Mouse (Mus musculus) intestine, embryonic 14.5 days (tissue): ENCODE data around the gene Ecel1. TPM values are rescaled to one million over a fixed set of nuclear protein-coding genes. Genes with fewer than 3 reads are reported as not detected.

Source experiments
- ATAC-seq: fragments of 200-750 bp; cut with Nextera tagmentation; replicated peaks from 2 replicates; pipeline ENCODE4 v1.8.0; 2017; ENCODE audit warnings: low read depth, moderate number of reproducible peaks, moderate TSS enrichment, moderate library complexity; ENCODE audit not compliant: low FRiP score, low TSS enrichment
- DNase-seq: peaks from one replicate; pipeline ENCODE4 v3.0.0-alpha.2; 2018; ENCODE audit warnings: low spot score
- H3K27ac ChIP-seq: fragments of 300-500 bp; sonication (generic); 2 replicates; pipeline ENCODE4 v1.5.1; 2014; ENCODE audit warnings: low read depth, mild to moderate bottlenecking, control low read depth
- H3K27me3 ChIP-seq: fragments of 300-500 bp; sonication (generic); replicated peaks from 2 replicates; pipeline ENCODE4 v1.6.1; 2014; ENCODE audit warnings: low read length, control low read depth; ENCODE audit not compliant: control insufficient read depth, insufficient read depth
- H3K36me3 ChIP-seq: fragments of 300-500 bp; sonication (generic); 2 replicates; pipeline ENCODE4 v1.6.1; 2014; ENCODE audit warnings: low read length, control low read depth; ENCODE audit not compliant: control insufficient read depth, insufficient read depth
- H3K4me1 ChIP-seq: fragments of 300-500 bp; sonication (generic); replicated peaks from 2 replicates; pipeline ENCODE4 v1.6.1; 2014; ENCODE audit warnings: low read length, control low read depth, mixed read lengths; ENCODE audit not compliant: control insufficient read depth, insufficient read depth
- H3K4me2 ChIP-seq: fragments of 300-500 bp; sonication (generic); 2 replicates; pipeline ENCODE4 v1.6.1; 2014; ENCODE audit warnings: low read length
- H3K4me3 ChIP-seq: fragments of 300-500 bp; sonication (generic); 2 replicates; pipeline ENCODE4 v1.5.1; 2014; ENCODE audit warnings: low read depth, low read length, control low read depth, mixed read lengths
- H3K9ac ChIP-seq: fragments of 300-500 bp; sonication (generic); 2 replicates; pipeline ENCODE4 v1.6.1; 2014; ENCODE audit warnings: mild to moderate bottlenecking, low read length
- H3K9me3 ChIP-seq: fragments of 300-500 bp; sonication (generic); 2 replicates; pipeline ENCODE4 v1.6.1; 2016; ENCODE audit warnings: low read length, control low read depth; ENCODE audit not compliant: control insufficient read depth
- WGBS: fragments of 180-500 bp; shearing (Covaris S2); extraction: QIAGEN DNeasy Blood & Tissue Kit; methylation state at CpG from one replicate; pipeline ENCODE4 v1.1.7; 2014; 5-methylcytosine and 5-hydroxymethylcytosine counted together
- polyA plus RNA-seq: library from polyadenylated mRNA; unstranded; fragments of >200 nt; fragmentation: Nextera tagmentation; extraction: Ambion mirVana; gene quantifications from 2 replicates; pipeline ENCODE4 v1.2.1, GENCODE M21; 2014

Ecel1 gene
- polyA plus RNA-seq, 1 experiment from 2014 or later: 1.5 TPM

- H3K36me3 ChIP-seq: no peaks in the 10 kb centered on the region
- no peak overlapping the region for H3K4me2 ChIP-seq
- no peak overlapping the region for H3K9ac ChIP-seq
- no peaks in the 10 kb centered on the region for H3K9me3 ChIP-seq
- H3K4me3 ChIP-seq: no peak overlapping the region
- H3K4me1 ChIP-seq: no peaks in the 10 kb centered on the region
- WGBS: 74% methylated on average over 3 of the region's 3 CpGs
- H3K27me3 ChIP-seq: peaks cover 53% of the 10 kb centered on the region
- H3K27ac ChIP-seq: no peak overlapping the region
- ATAC-seq: no peak
- DNase-seq: no peak
Measured at GRCm38 (mm10) chr1:87159396-87159795, 3.1 kb upstream of the Ecel1 start.

- H3K27me3 ChIP-seq: peaks cover 87% of the 10 kb centered on the region
- DNase-seq (peak; percentile 65), ATAC-seq (no peak; the same call in 1 of the 2 replicates)
- H3K9me3 ChIP-seq: no peaks in the 10 kb centered on the region
- peaks cover 7% of the 10 kb centered on the region; the same call in 1 of the 2 replicates for H3K4me1 ChIP-seq
- 1% methylated on average over 46 of the region's 56 CpGs for WGBS
- H3K4me2 ChIP-seq: peak overlapping the region; percentile 57
- H3K27ac ChIP-seq: no peak overlapping the region
- H3K4me3 ChIP-seq: peak overlapping the region; percentile 33
- H3K36me3 ChIP-seq: no peaks in the 10 kb centered on the region
- H3K9ac ChIP-seq: no peak overlapping the region
Measured at GRCm38 (mm10) chr1:87155531-87156198, 656 bp downstream of the Ecel1 start.

DNA sequence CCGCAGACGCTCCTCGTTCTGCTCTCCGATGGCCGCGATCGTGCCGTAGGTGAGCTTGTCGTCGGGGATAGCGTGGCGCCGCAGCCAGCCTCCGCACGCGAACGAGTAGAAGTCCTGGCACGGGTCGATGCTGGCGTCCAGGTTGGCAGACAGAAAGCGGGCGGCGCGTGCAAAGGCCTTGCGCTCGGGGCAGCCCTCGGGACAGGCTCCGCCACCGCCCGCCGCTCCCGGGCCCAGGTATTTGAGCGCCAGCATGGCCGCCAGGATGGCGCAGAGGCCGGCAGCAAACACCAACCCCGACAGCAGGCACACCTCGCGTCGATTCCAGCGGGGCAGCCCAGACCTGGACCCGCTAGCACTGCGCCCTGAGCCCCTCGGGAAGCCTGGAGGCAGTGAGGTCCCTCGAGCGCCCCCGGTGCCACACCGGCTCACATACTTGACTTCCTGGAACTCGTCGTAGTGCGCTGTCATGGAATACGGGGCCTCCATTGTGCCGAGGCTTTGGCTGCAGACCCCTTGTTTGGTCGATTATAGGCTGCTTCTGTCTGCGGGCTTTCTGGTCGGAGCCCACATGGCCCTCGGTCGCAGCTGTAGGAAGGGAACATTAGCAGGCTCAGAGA is 1.7 kb downstream of the Ecel1 start:
- WGBS: 2% methylated on average over 58 of the region's 58 CpGs
- H3K9ac ChIP-seq: no peak overlapping the region
- H3K4me3 ChIP-seq: peak overlapping the region; percentile 31
- H3K9me3 ChIP-seq: no peaks in the 10 kb centered on the region
- H3K27ac ChIP-seq: no peak overlapping the region
- ATAC-seq (no peak), DNase-seq (peak; percentile 70)
- H3K4me1 ChIP-seq: peaks cover 7% of the 10 kb centered on the region; the same call in 1 of the 2 replicates
- H3K27me3 ChIP-seq: peaks cover 93% of the 10 kb centered on the region
- no peaks in the 10 kb centered on the region for H3K36me3 ChIP-seq
- H3K4me2 ChIP-seq: peak overlapping the region; percentile 55

DNA sequence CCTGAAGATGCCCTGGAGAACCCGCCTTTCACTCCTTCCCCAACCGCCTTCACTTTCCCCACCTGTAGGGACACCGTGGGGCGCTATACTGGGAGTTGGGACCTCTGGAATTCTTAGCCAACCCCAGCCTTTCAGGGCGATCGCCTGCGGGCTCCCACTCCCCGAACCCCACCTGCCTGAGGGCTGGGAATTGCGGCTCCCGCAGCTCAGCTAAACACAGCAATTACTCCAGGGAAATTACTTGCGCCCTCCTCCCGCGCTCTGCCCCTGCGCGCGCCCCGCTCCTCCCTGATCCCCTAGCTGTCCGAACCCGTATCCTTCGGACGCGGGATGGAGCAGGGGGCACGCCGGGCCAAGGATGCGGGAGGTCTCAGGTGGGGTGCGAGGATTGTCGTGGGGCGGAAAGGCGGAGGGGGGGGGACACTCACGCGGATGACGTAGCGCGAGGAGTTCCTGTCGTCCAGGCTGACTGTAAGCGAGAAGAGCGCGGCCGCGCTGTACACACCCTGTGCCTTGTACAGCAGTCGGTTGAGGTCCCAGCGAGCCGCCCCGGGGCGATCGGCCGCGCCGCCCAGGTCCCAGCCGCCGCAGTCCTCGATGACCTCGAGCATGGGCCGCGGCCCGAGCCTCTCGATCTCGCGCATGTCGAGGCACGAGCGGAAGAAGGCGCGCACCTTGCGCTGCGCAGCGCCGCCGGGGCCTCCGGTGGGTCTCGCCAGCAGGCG is 2.4 kb downstream of the Ecel1 start:
- no peak overlapping the region for H3K27ac ChIP-seq
- no peak for DNase-seq
- H3K9me3 ChIP-seq: no peaks in the 10 kb centered on the region
- H3K9ac ChIP-seq: no peak overlapping the region
- H3K36me3 ChIP-seq: no peaks in the 10 kb centered on the region
- H3K4me1 ChIP-seq: peaks cover 7% of the 10 kb centered on the region; the same call in 1 of the 2 replicates
- H3K27me3 ChIP-seq: peaks cover 96% of the 10 kb centered on the region
- peak overlapping the region; percentile 55 for H3K4me2 ChIP-seq
- under 1% methylated on average over 72 of the region's 72 CpGs for WGBS
- peak overlapping the region; percentile 31 for H3K4me3 ChIP-seq
- ATAC-seq: no peak

DNA sequence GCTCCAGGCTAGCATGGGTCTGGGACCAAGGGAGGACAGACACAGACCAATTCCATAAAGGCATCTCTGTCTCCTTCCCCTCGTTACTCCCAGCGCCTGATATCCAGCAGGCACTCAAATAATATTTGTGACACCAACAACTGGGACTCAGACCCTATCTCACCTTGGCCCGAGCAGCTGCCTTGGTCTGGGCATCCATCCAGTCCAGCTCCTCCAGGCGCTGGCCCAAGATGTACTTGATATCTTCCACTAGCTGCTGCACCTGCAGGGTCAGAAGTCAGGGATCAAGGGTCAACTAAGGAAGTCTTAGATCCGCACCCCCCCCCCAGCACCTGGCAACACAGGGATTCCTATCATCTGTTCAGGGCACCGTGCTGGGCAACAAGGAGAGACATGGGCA is 5.0 kb downstream of the Ecel1 start:
- peaks cover 75% of the 10 kb centered on the region for H3K27me3 ChIP-seq
- ATAC-seq: no peak
- 88% methylated on average over 6 of the region's 6 CpGs for WGBS
- H3K4me3 ChIP-seq: no peak overlapping the region
- H3K9ac ChIP-seq: no peak overlapping the region
- DNase-seq: no peak
- no peak overlapping the region for H3K4me2 ChIP-seq
- no peaks in the 10 kb centered on the region for H3K36me3 ChIP-seq
- H3K27ac ChIP-seq: no peak overlapping the region
- H3K9me3 ChIP-seq: no peaks in the 10 kb centered on the region
- peaks cover 7% of the 10 kb centered on the region; the same call in 1 of the 2 replicates for H3K4me1 ChIP-seq

DNA sequence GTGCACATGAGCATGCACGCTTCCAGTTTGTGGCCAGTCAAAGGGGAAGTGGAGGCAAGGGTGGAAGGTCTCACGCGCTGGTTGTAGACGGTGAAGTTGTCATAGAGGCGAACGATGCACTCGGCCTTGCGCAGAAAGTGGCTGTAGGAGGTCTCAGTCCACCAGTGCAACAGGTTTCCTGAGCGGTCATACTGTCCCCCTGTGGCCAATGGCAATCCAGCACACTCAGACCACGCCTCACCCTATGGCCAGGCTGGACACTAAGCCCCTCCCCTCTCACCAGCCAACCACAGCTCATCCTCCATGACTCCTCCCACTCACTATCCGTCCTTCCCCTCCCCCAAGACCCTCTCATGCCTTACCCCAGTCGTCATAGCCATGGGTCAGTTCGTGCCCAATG is 6.9 kb downstream of the Ecel1 start:
- Histone ChIP-seq H3K9me3 (no peaks in the 10 kb centered on the region), H3K9ac (no peak overlapping the region), H3K27ac (no peak overlapping the region), H3K4me3 (no peak overlapping the region), H3K4me2 (no peak overlapping the region), H3K36me3 (no peaks in the 10 kb centered on the region), H3K4me1 (peaks cover 7% of the 10 kb centered on the region; the same call in 1 of the 2 replicates), H3K27me3 (peaks cover 63% of the 10 kb centered on the region)
- no peak for ATAC-seq
- WGBS: 32% methylated on average over 13 of the region's 13 CpGs
- no peak for DNase-seq

- Histone ChIP-seq H3K4me2 (no peak overlapping the region), H3K9ac (no peak overlapping the region), H3K27me3 (peaks cover 11% of the 10 kb centered on the region; the same call in 1 of the 2 replicates), H3K36me3 (no peaks in the 10 kb centered on the region), H3K9me3 (no peaks in the 10 kb centered on the region), H3K27ac (no peak overlapping the region), H3K4me3 (no peak overlapping the region), H3K4me1 (0 out of 2 replicates have a peak, but pooled peaks cover 9% of the 10 kb centered on the region)
- no peak for ATAC-seq
- DNase-seq: no peak
- 78% methylated on average over 10 of the region's 10 CpGs for WGBS
Measured at GRCm38 (mm10) chr1:87143141-87143540, 13.2 kb downstream of the Ecel1 start.

GRCm38 (mm10) chr1:87142456-87142855 is 13.9 kb downstream of the Ecel1 start:
- H3K36me3 ChIP-seq: no peaks in the 10 kb centered on the region
- no peak overlapping the region for H3K27ac ChIP-seq
- ATAC-seq (no peak), DNase-seq (no peak)
- no peak overlapping the region for H3K4me2 ChIP-seq
- no peak overlapping the region for H3K9ac ChIP-seq
- H3K27me3 ChIP-seq: peaks cover 8% of the 10 kb centered on the region; the same call in 1 of the 2 replicates
- H3K4me3 ChIP-seq: no peak overlapping the region
- WGBS: 39% methylated on average over 9 of the region's 9 CpGs
- H3K9me3 ChIP-seq: no peaks in the 10 kb centered on the region
- 0 out of 2 replicates have a peak, but pooled peaks cover 9% of the 10 kb centered on the region for H3K4me1 ChIP-seq
